ENCODE assay signal across 25 mouse cellular contexts in the genomic region with DNA sequence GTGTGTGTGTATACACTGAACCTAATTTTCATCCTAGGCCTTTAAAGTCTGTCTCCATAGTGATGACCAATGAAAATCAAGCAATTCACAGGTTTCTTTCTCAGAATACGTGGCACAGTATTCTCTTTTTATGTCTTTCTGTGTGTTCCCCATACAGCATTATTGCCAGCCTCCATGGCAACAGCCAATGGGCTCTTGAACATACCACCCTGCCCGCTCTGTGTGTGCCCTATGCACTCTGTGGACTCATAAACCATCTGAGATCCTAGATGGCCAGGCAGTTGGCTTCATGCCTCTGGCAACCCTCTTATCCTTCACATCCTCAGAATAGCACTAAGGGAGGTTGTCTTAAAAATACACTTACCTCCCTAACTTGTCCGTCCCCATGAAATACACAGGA.
"Had no signal": no experiment of that assay in that cellular context is flagged by ENCODE, and none has a peak within 500 bp of the region (broad histone marks: within the 10 kb centered on the region; RNA-seq: fewer than 3 reads in every experiment).

No protein-coding gene starts in this region.

- H3K9me3 ChIP-seq: heart, embryonic 13.5 days; heart, embryonic 15.5 days; hindbrain, embryonic 13.5 days; hindbrain, embryonic 15.5 days; kidney, embryonic 15.5 days; limb, embryonic 10.5 days; limb, embryonic 12.5 days had no signal

- H3K9ac ChIP-seq: heart, embryonic 13.5 days; heart, embryonic 15.5 days; hindbrain, embryonic 13.5 days; hindbrain, embryonic 15.5 days; kidney, embryonic 15.5 days; limb, embryonic 12.5 days had no signal

- H3K4me1 ChIP-seq: heart, embryonic 15.5 days; hindbrain, embryonic 13.5 days; hindbrain, embryonic 15.5 days; kidney, embryonic 15.5 days; limb, embryonic 10.5 days; limb, embryonic 12.5 days had no signal

- H3K4me3 ChIP-seq: heart, adult 2 months; heart, embryonic 13.5 days; heart, embryonic 15.5 days; hindbrain, embryonic 13.5 days; hindbrain, embryonic 15.5 days; kidney, embryonic 15.5 days; layer of hippocampus, adult 2 months; left cerebral cortex, adult 2 months; limb, embryonic 10.5 days; limb, embryonic 12.5 days had no signal

- H3K27ac ChIP-seq: heart, adult 2 months; heart, embryonic 13.5 days; heart, embryonic 15.5 days; hindbrain, embryonic 13.5 days; hindbrain, embryonic 15.5 days; hindbrain, postnatal 0 days; kidney, embryonic 15.5 days; kidney, postnatal 0 days; layer of hippocampus, adult 2 months; left cerebral cortex, adult 2 months; limb, embryonic 10.5 days; limb, embryonic 12.5 days had no signal

- H3K27me3 ChIP-seq: heart, embryonic 13.5 days; heart, embryonic 15.5 days; hindbrain, embryonic 13.5 days; hindbrain, embryonic 15.5 days; kidney, embryonic 15.5 days; limb, embryonic 12.5 days had no signal

- H3K36me3 ChIP-seq: heart, embryonic 13.5 days; heart, embryonic 15.5 days; hindbrain, embryonic 13.5 days; hindbrain, embryonic 15.5 days; kidney, embryonic 15.5 days; limb, embryonic 10.5 days; limb, embryonic 12.5 days had no signal

- H3K4me2 ChIP-seq: heart, embryonic 11.5 days; heart, embryonic 13.5 days; heart, embryonic 15.5 days; hindbrain, embryonic 13.5 days; hindbrain, embryonic 15.5 days; kidney, embryonic 15.5 days; limb, embryonic 12.5 days had no signal

- DNase-seq: gastrocnemius, postnatal 14 days; gastrocnemius, postnatal 36 days; heart, adult 11 months; heart, adult 2 months; heart, postnatal 14 days; heart, postnatal 36 days; kidney, adult 11 months; kidney, adult 2 months; kidney, adult 9 months; kidney, postnatal 14 days; kidney, postnatal 4 days; liver had no signal

- ATAC-seq: hindbrain, postnatal 0 days; intestine, embryonic 16.5 days had no signal
